Comparison of ENCODE assay signal across 22 mouse cellular contexts in the genomic region with DNA sequence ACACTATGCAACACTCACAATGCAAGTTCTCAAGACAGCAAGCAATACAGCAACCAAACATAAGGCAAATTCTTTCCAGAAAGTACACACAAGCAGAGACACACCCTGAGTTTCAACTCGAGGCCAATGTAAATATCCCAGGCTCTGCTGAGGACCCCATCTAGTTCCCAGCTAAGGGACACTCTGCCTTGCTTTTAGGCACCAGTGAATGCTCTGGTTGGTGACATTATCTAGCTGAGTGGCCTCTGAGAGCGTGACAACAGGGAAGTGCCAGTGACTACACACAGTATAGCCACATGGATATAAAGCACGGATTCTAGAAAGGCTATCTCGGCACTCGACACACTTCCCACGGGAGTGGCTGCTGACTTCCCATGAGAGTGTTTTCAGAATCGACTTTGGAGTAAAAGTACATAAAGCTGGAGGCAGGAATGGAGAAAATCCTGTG. TPM values are rescaled to one million over a fixed set of nuclear protein-coding genes. Genes with fewer than 3 reads are reported as not detected.
DNase-seq lines count a peak whose midpoint lies in the region; ATAC-seq lines count a peak whose summit lies in the region.
"Had no signal": no experiment of that assay in that cellular context is flagged by ENCODE, and none has a peak within 500 bp of the region (broad histone marks: within the 10 kb centered on the region; RNA-seq: fewer than 3 reads in every experiment).

No protein-coding gene starts in this region.

- peaks cover 2% of the 10 kb centered on the region; the same call in 1 of the 2 replicates for H3K27me3 ChIP-seq in heart, embryonic 11.5 days (ENCODE audit: control insufficient read depth, insufficient read depth, low read length)
- H3K27me3 ChIP-seq in kidney, embryonic 14.5 days (ENCODE audit: control insufficient read depth, insufficient read depth, low read length): no peaks in the 10 kb centered on the region
- H3K27me3 ChIP-seq in lung, embryonic 16.5 days (ENCODE audit: control insufficient read depth, insufficient read depth, low read depth, low read length): no peaks in the 10 kb centered on the region
- no peaks in the 10 kb centered on the region for H3K27me3 ChIP-seq in stomach, embryonic 16.5 days (ENCODE audit: control insufficient read depth, insufficient read depth, low read length)
- H3K27me3 ChIP-seq: hindbrain, embryonic 15.5 days; limb, embryonic 12.5 days; midbrain, embryonic 12.5 days; neural tube, embryonic 13.5 days; Patski had no signal

- no peak overlapping the region for H3K27ac ChIP-seq in heart, embryonic 11.5 days (ENCODE audit: low read depth, low read length)
- peak overlapping the region; percentile 51; the same call in 1 of the 2 replicates for H3K27ac ChIP-seq in kidney, embryonic 14.5 days (ENCODE audit: low read depth, low read length)
- peak overlapping the region; percentile 76 for H3K27ac ChIP-seq in lung, embryonic 16.5 days (ENCODE audit: low read length)
- peak overlapping the region; percentile 82 for H3K27ac ChIP-seq in stomach, embryonic 16.5 days (ENCODE audit: low read length)
- H3K27ac ChIP-seq: embryonic facial prominence, embryonic 10.5 days; hindbrain, embryonic 15.5 days; limb, embryonic 12.5 days; liver, embryonic 14.5 days; midbrain, embryonic 12.5 days; neural tube, embryonic 13.5 days had no signal

- peaks cover 7% of the 10 kb centered on the region; the same call in 1 of the 2 replicates for H3K4me1 ChIP-seq in heart, embryonic 11.5 days (ENCODE audit: control insufficient read depth, insufficient read depth, low read length)
- peaks cover 22% of the 10 kb centered on the region for H3K4me1 ChIP-seq in kidney, embryonic 14.5 days (ENCODE audit: control insufficient read depth, insufficient read depth, low read length)
- H3K4me1 ChIP-seq in lung, embryonic 16.5 days (replicated peaks; ENCODE audit: control insufficient read depth, insufficient read depth, low read length): peaks cover 3% of the 10 kb centered on the region; the same call in 1 of the 2 replicates
- peaks cover 11% of the 10 kb centered on the region for H3K4me1 ChIP-seq in stomach, embryonic 16.5 days (ENCODE audit: control insufficient read depth, insufficient read depth, low read length)
- H3K4me1 ChIP-seq: hindbrain, embryonic 15.5 days; limb, embryonic 12.5 days; midbrain, embryonic 12.5 days had no signal

- no peak overlapping the region for H3K4me3 ChIP-seq in heart, embryonic 11.5 days (ENCODE audit: low read depth, low read length)
- no peak overlapping the region for H3K4me3 ChIP-seq in kidney, embryonic 14.5 days (ENCODE audit: low read length)
- H3K4me3 ChIP-seq in lung, embryonic 16.5 days (ENCODE audit: low read length): no peak overlapping the region
- H3K4me3 ChIP-seq in stomach, embryonic 16.5 days (replicated peaks; ENCODE audit: low read length): no peak overlapping the region
- H3K4me3 ChIP-seq: embryonic facial prominence, embryonic 10.5 days; hindbrain, embryonic 15.5 days; limb, embryonic 12.5 days; midbrain, embryonic 12.5 days; neural tube, embryonic 13.5 days had no signal

- peak overlapping the region; percentile 11; the same call in 1 of the 2 replicates for H3K4me2 ChIP-seq in heart, embryonic 11.5 days
- peak overlapping the region; percentile 12; the same call in 1 of the 2 replicates for H3K4me2 ChIP-seq in kidney, embryonic 14.5 days (replicated peaks; ENCODE audit: low read depth, low read length)
- peak overlapping the region; percentile 1; the same call in 1 of the 2 replicates for H3K4me2 ChIP-seq in lung, embryonic 16.5 days (ENCODE audit: low read depth, low read length)
- peak overlapping the region; percentile 39 for H3K4me2 ChIP-seq in stomach, embryonic 16.5 days (ENCODE audit: low read depth, low read length)
- H3K4me2 ChIP-seq: hindbrain, embryonic 15.5 days; limb, embryonic 12.5 days; midbrain, embryonic 12.5 days; neural tube, embryonic 13.5 days had no signal

- H3K36me3 ChIP-seq in heart, embryonic 11.5 days (ENCODE audit: control insufficient read depth, insufficient read depth, low read length): no peaks in the 10 kb centered on the region
- H3K36me3 ChIP-seq in kidney, embryonic 14.5 days (ENCODE audit: control insufficient read depth, insufficient read depth, low read length): no peaks in the 10 kb centered on the region
- H3K36me3 ChIP-seq in lung, embryonic 16.5 days (ENCODE audit: control insufficient read depth, insufficient read depth, low read length): no peaks in the 10 kb centered on the region
- no peaks in the 10 kb centered on the region for H3K36me3 ChIP-seq in stomach, embryonic 16.5 days (ENCODE audit: control insufficient read depth, insufficient read depth, low read length)
- H3K36me3 ChIP-seq: embryonic facial prominence, embryonic 10.5 days; hindbrain, embryonic 15.5 days; limb, embryonic 12.5 days; midbrain, embryonic 12.5 days; neural tube, embryonic 13.5 days had no signal

- no peak for DNase-seq in heart, postnatal 4 days
- DNase-seq in kidney, postnatal 25 days: no peak
- no peak for DNase-seq in lung, postnatal 14 days
- DNase-seq in urinary bladder, adult 18-20 months (ENCODE audit: low spot score in 2 of 2): no peak
- DNase-seq: adrenal gland, adult 8-10 months; cerebellum, adult 8-10 months; gastrocnemius, postnatal 10 days; kidney, adult 2 months; right cerebral cortex, adult 18-20 months; thymus, adult 18-20 months had no signal

- H3K9me3 ChIP-seq in heart, embryonic 11.5 days (replicated peaks; ENCODE audit: control insufficient read depth, low read length): no peaks in the 10 kb centered on the region
- no peaks in the 10 kb centered on the region for H3K9me3 ChIP-seq in kidney, embryonic 14.5 days (ENCODE audit: control insufficient read depth, low read length)
- H3K9me3 ChIP-seq in lung, embryonic 16.5 days (ENCODE audit: control insufficient read depth, low read length): no peaks in the 10 kb centered on the region
- H3K9me3 ChIP-seq in stomach, embryonic 16.5 days (replicated peaks; ENCODE audit: control insufficient read depth, low read length): no peaks in the 10 kb centered on the region
- H3K9me3 ChIP-seq: embryonic facial prominence, embryonic 10.5 days; hindbrain, embryonic 15.5 days; limb, embryonic 12.5 days; midbrain, embryonic 12.5 days; neural tube, embryonic 13.5 days had no signal

- ATAC-seq in heart, embryonic 11.5 days (replicated peaks; ENCODE audit: insufficient number of reproducible peaks, low FRiP score, low TSS enrichment): 0 out of 2 replicates have a peak, but pooled peaks have one; percentile 35
- ATAC-seq in kidney, embryonic 14.5 days (ENCODE audit: low FRiP score, low TSS enrichment): no peak
- peak; percentile 84 for ATAC-seq in lung, embryonic 16.5 days (ENCODE audit: low read depth)
- ATAC-seq in stomach, embryonic 16.5 days (ENCODE audit: insufficient read depth, low FRiP score): peak; percentile 64
- ATAC-seq: CD4-positive, CD25-positive, alpha-beta regulatory T cell, adult 4 months; Patski had no signal

- 23% methylated on average over 7 of the region's 7 CpGs for WGBS in heart, embryonic 11.5 days (ENCODE audit: insufficient replicate concordance)
- WGBS in kidney, embryonic 14.5 days: 54% methylated on average over 7 of the region's 7 CpGs
- 39% methylated on average over 7 of the region's 7 CpGs for WGBS in lung, embryonic 16.5 days
- 35% methylated on average over 7 of the region's 7 CpGs for WGBS in stomach, embryonic 16.5 days

- no peak overlapping the region for H3K9ac ChIP-seq in heart, embryonic 11.5 days (ENCODE audit: low read depth, low read length)
- no peak overlapping the region for H3K9ac ChIP-seq in kidney, embryonic 14.5 days (ENCODE audit: low read depth, low read length)
- H3K9ac ChIP-seq in lung, embryonic 16.5 days (ENCODE audit: low read length): no peak overlapping the region
- H3K9ac ChIP-seq in stomach, embryonic 16.5 days (ENCODE audit: low read length): 0 out of 2 replicates have a peak overlapping the region, but pooled peaks have one; percentile 16
- H3K9ac ChIP-seq: hindbrain, embryonic 15.5 days; limb, embryonic 12.5 days; liver, embryonic 14.5 days; midbrain, embryonic 12.5 days; neural tube, embryonic 13.5 days had no signal

RNA-seq across cellular contexts. Expression of a gene that starts 58.3 kb away (rescaled TPM):
- polyA plus RNA-seq in heart, embryonic 11.5 days (2014; fragmentation: Nextera tagmentation; extraction: Ambion mirVana): 29.6 and 33.6 TPM in 2 replicates
- total RNA-seq in heart, postnatal 4 days (2021): 10 to 100 TPM; 12.9 to 17.8 TPM
- 51.6 and 63.8 TPM in 2 replicates for polyA plus RNA-seq in kidney, embryonic 14.5 days (2014; fragmentation: Nextera tagmentation; extraction: Ambion mirVana)
- 28.4 and 33.8 TPM in 2 replicates for polyA plus RNA-seq in lung, embryonic 16.5 days (2015; fragmentation: Nextera tagmentation; extraction: Ambion mirVana)
- polyA plus RNA-seq in stomach, embryonic 16.5 days (2015; fragmentation: Nextera tagmentation; extraction: Ambion mirVana): 32.4 and 34.9 TPM in 2 replicates
